Mouse (Mus musculus) thymus, postnatal 10 days (tissue): ENCODE measurements around the gene Crabp2.
A peak's percentile ranks its signal among the peaks of the same experiment; 100 is the strongest.
"Not testable (repeated sequence)": the region's sequence is repeated elsewhere in the genome, so short reads cannot be mapped to it uniquely, and the experiment has no call there.

Experiments used
- DNase-seq, 2 experiments: peaks; one replicate each; pipeline ENCODE4 v3.0.0; 2021; ENCODE audit warnings: low spot score in 2 of 2

Crabp2 gene

GRCm38 (mm10) chr3:87948378-87949265, at the start of gene Crabp2:
TSS of gene Crabp2 (plus strand) at chr3:87948666.
- DNase-seq: no peak

GRCm38 (mm10) chr3:87899266-87899665, 49.2 kb upstream of the Crabp2 start:
- DNase-seq: no peak

GRCm38 (mm10) chr3:87899776-87900175, 48.7 kb upstream of the Crabp2 start:
- no peak for DNase-seq

GRCm38 (mm10) chr3:87901036-87901624, 47.3 kb upstream of the Crabp2 start:
- no peak for DNase-seq

- DNase-seq: not testable (repeated sequence)
These were observed 46.5 kb upstream of the Crabp2 start for GRCm38 (mm10) chr3:87901959-87902358.

GRCm38 (mm10) chr3:87903821-87904220, 44.6 kb upstream of the Crabp2 start:
- DNase-seq: no peak

- DNase-seq: peak; percentile 91 to 93
These were observed 42.5 kb upstream of the Crabp2 start, which contains the start of gene Hdgf for GRCm38 (mm10) chr3:87905880-87906485. TSS of gene Hdgf (plus strand) at chr3:87906321.

GRCm38 (mm10) chr3:87906601-87906980, 41.9 kb upstream of the Crabp2 start:
- peak; percentile 15 to 32 for DNase-seq

GRCm38 (mm10) chr3:87906981-87907857, 41.2 kb upstream of the Crabp2 start:
- peak in 1 of 2 experiments; percentile 23 for DNase-seq

- no peak for DNase-seq
These were observed 40.6 kb upstream of the Crabp2 start for GRCm38 (mm10) chr3:87907906-87908305.

- DNase-seq: no peak
These were observed 39.1 kb upstream of the Crabp2 start for GRCm38 (mm10) chr3:87909381-87909780.

- DNase-seq: no peak
These were observed 38.6 kb upstream of the Crabp2 start for GRCm38 (mm10) chr3:87909874-87910273.

- DNase-seq: peak in 1 of 2 experiments; percentile 18
These were observed 37.8 kb upstream of the Crabp2 start for GRCm38 (mm10) chr3:87910573-87911141.

GRCm38 (mm10) chr3:87913491-87913890, 35.0 kb upstream of the Crabp2 start:
- no peak for DNase-seq

GRCm38 (mm10) chr3:87913891-87914290, 34.6 kb upstream of the Crabp2 start:
- no peak for DNase-seq

GRCm38 (mm10) chr3:87916990-87917389, 31.5 kb upstream of the Crabp2 start:
- DNase-seq: no peak

GRCm38 (mm10) chr3:87918551-87918950, 29.9 kb upstream of the Crabp2 start:
- DNase-seq: no peak

GRCm38 (mm10) chr3:87919336-87920108, 28.9 kb upstream of the Crabp2 start, which contains the start of gene Mrpl24:
TSS of gene Mrpl24 (plus strand) at chr3:87919506.
- peak; percentile 37 to 38 for DNase-seq

- no peak for DNase-seq
These were observed 28.1 kb upstream of the Crabp2 start for GRCm38 (mm10) chr3:87920270-87920943.

GRCm38 (mm10) chr3:87924996-87925395, 23.5 kb upstream of the Crabp2 start:
- DNase-seq: no peak
